Mouse (Mus musculus) MEL (cell line): ENCODE measurements at regions not wholly inside any gene's neighbourhood (a gene's known extent, or its start where the extent isn't known, plus 50 kb on each side); places are given as distances from the start of the nearest gene placed in this dataset.

ENCODE experiments used
- DNase-seq: peaks from one replicate; pipeline ENCODE4 v3.0.0; 2011; ENCODE audit warnings: low read depth, low spot score
- H3K27ac ChIP-seq: 2 replicates; pipeline ENCODE4 v1.5.1; 2012; ENCODE audit warnings: low read depth, mild to moderate bottlenecking, control low read depth, low read length, moderate library complexity; ENCODE audit not compliant: control insufficient read depth
- H3K27me3 ChIP-seq, 2 experiments: fragments of 150-350 bp in 1 of 2; sonication (generic) in 1 of 2; 2 replicates each; pipeline ENCODE4 v1.6.1; 2012; ENCODE audit warnings: low read length in 2 of 2, mild to moderate bottlenecking in 2 of 2, improper control_type of control experiment in 1 of 2, moderate library complexity in 1 of 2; ENCODE audit not compliant: insufficient read depth in 2 of 2, control insufficient read depth in 1 of 2
- H3K36me3 ChIP-seq, 2 experiments: 2 replicates each; pipeline ENCODE4 v1.6.1; 2012 to 2014; ENCODE audit warnings: low read length in 2 of 2, improper control_type of control experiment in 1 of 2, inconsistent platforms in 1 of 2, mild to moderate bottlenecking in 1 of 2; ENCODE audit not compliant: insufficient read depth in 2 of 2, control insufficient read depth in 1 of 2
- H3K4me1 ChIP-seq, 2 experiments: fragments of 150-350 bp in 1 of 2; sonication (generic) in 1 of 2; 2 replicates each; pipeline ENCODE4 v1.6.1; 2012; ENCODE audit warnings: low read length in 2 of 2, improper control_type of control experiment in 1 of 2, mild to moderate bottlenecking in 1 of 2; ENCODE audit not compliant: insufficient read depth in 2 of 2, control insufficient read depth in 1 of 2
- H3K4me3 ChIP-seq, 2 experiments: fragments of 150-350 bp in 1 of 2; sonication (generic) in 1 of 2; 2 replicates each; pipeline ENCODE4 v1.5.1; 2012; ENCODE audit warnings: low read depth in 2 of 2, low read length in 2 of 2, mild to moderate bottlenecking in 2 of 2, moderate library complexity in 2 of 2, control low read depth in 1 of 2, improper control_type of control experiment in 1 of 2; ENCODE audit not compliant: control insufficient read depth in 1 of 2, insufficient read depth in 1 of 2
- H3K79me2 ChIP-seq: 2 replicates; pipeline ENCODE4 v1.6.1; 2012; ENCODE audit warnings: mild to moderate bottlenecking, low read length, moderate library complexity; ENCODE audit not compliant: control insufficient read depth, poor library complexity, insufficient read depth
- H3K9ac ChIP-seq: 2 replicates; pipeline ENCODE4 v1.6.1; 2012; ENCODE audit warnings: low read depth, mild to moderate bottlenecking, control low read depth, low read length, moderate library complexity; ENCODE audit not compliant: control insufficient read depth, poor library complexity, severe bottlenecking
- H3K9me3 ChIP-seq: fragments of 150-350 bp; sonication (generic); replicated peaks from 2 replicates; pipeline ENCODE4 v1.6.1; 2012; ENCODE audit warnings: mild to moderate bottlenecking, low read length, improper control_type of control experiment, moderate library complexity; ENCODE audit not compliant: insufficient read depth
- BHLHE40 ChIP-seq: IDR thresholded peaks from 2 replicates; pipeline ENCODE4 v1.6.1; 2012; ENCODE audit warnings: low read depth, mild to moderate bottlenecking, inconsistent platforms, low read length, improper control_type of control experiment, borderline replicate concordance
- CTCF ChIP-seq, 3 experiments: IDR thresholded peaks in 2 of 3; conservative IDR thresholded peaks in 1 of 3; 2 replicates each; pipeline ENCODE4 v1.5.1; 2011 to 2012; ENCODE audit warnings: low read length in 3 of 3, low read depth in 2 of 3, mild to moderate bottlenecking in 2 of 3, improper control_type of control experiment in 1 of 3, inconsistent platforms in 1 of 3, mixed read lengths in 1 of 3, moderate library complexity in 1 of 3; ENCODE audit not compliant: control insufficient read depth in 1 of 3, insufficient read depth in 1 of 3, poor library complexity in 1 of 3, severe bottlenecking in 1 of 3
- E2F4 ChIP-seq: IDR thresholded peaks from 2 replicates; pipeline ENCODE4 v1.6.1; 2011; ENCODE audit warnings: low read depth, low read length, improper control_type of control experiment, borderline replicate concordance
- EP300 ChIP-seq, 2 experiments: IDR thresholded peaks; 2 replicates each; pipeline ENCODE4 v1.6.1; 2011; ENCODE audit warnings: improper control_type of control experiment in 2 of 2, low read length in 2 of 2, low read depth in 1 of 2, mild to moderate bottlenecking in 1 of 2
- MAX ChIP-seq: IDR thresholded peaks from 2 replicates; pipeline ENCODE4 v1.6.1; 2011; ENCODE audit warnings: low read length, improper control_type of control experiment
- MAZ ChIP-seq: IDR thresholded peaks from 2 replicates; pipeline ENCODE4 v1.6.1; 2012; ENCODE audit warnings: low read depth, mild to moderate bottlenecking, inconsistent platforms, low read length, improper control_type of control experiment
- MYB ChIP-seq: IDR thresholded peaks from 2 replicates; pipeline ENCODE4 v1.6.1; 2011; ENCODE audit warnings: mild to moderate bottlenecking, low read depth, low read length, improper control_type of control experiment
- MYC ChIP-seq: IDR thresholded peaks from 2 replicates; pipeline ENCODE4 v1.6.1; 2011; ENCODE audit warnings: low read depth, mild to moderate bottlenecking, low read length, improper control_type of control experiment, moderate library complexity
- NRF1 ChIP-seq: IDR thresholded peaks from 2 replicates; pipeline ENCODE4 v1.6.1; 2014; ENCODE audit warnings: low read depth, mild to moderate bottlenecking, inconsistent platforms, low read length, improper control_type of control experiment, moderate library complexity; ENCODE audit not compliant: poor library complexity, insufficient read depth, severe bottlenecking
- POLR2A ChIP-seq, 2 experiments: IDR thresholded peaks; 2 replicates each; pipeline ENCODE4 v1.6.1; 2011 to 2012; ENCODE audit warnings: low read length in 2 of 2, mild to moderate bottlenecking in 2 of 2, control low read depth in 1 of 2, improper control_type of control experiment in 1 of 2, low read depth in 1 of 2, moderate library complexity in 1 of 2; ENCODE audit not compliant: control insufficient read depth in 1 of 2, insufficient read depth in 1 of 2, poor library complexity in 1 of 2
- RAD21 ChIP-seq: IDR thresholded peaks from 2 replicates; pipeline ENCODE4 v1.6.1; 2011; ENCODE audit warnings: mild to moderate bottlenecking, low read depth, low read length, improper control_type of control experiment
- SIN3A ChIP-seq: IDR thresholded peaks from 2 replicates; pipeline ENCODE4 v1.6.1; 2012; ENCODE audit warnings: low read length, improper control_type of control experiment, inconsistent platforms
- SMC3 ChIP-seq: IDR thresholded peaks from 2 replicates; pipeline ENCODE4 v1.6.1; 2011; ENCODE audit warnings: low read depth, low read length, improper control_type of control experiment
- TCF12 ChIP-seq: IDR thresholded peaks from 2 replicates; pipeline ENCODE4 v1.6.1; 2014; ENCODE audit warnings: low read depth, mild to moderate bottlenecking, inconsistent platforms, low read length, improper control_type of control experiment, moderate library complexity
- UBTF ChIP-seq: IDR thresholded peaks from 2 replicates; pipeline ENCODE4 v1.6.1; 2012; ENCODE audit warnings: low read depth, mild to moderate bottlenecking, inconsistent platforms, low read length, improper control_type of control experiment, moderate library complexity, borderline replicate concordance; ENCODE audit not compliant: insufficient read depth
- USF2 ChIP-seq, 2 experiments: IDR thresholded peaks; 2 replicates each; pipeline ENCODE4 v1.6.1; 2011 to 2012; ENCODE audit warnings: improper control_type of control experiment in 2 of 2, low read length in 2 of 2, borderline replicate concordance in 1 of 2, inconsistent platforms in 1 of 2, low read depth in 1 of 2, mild to moderate bottlenecking in 1 of 2; ENCODE audit not compliant: insufficient read depth in 1 of 2
- ZKSCAN1 ChIP-seq: IDR thresholded peaks from 2 replicates; pipeline ENCODE4 v1.6.1; 2012; ENCODE audit warnings: low read depth, mild to moderate bottlenecking, inconsistent platforms, low read length, improper control_type of control experiment, moderate library complexity

GRCm38 (mm10) chr14:72199900-72200299, 291.7 kb downstream of the Gm9195 start:
- H3K4me1 ChIP-seq, result no peaks in the 10 kb centered on the region
- H3K9ac ChIP-seq, result no peak overlapping the region
- TF ChIP-seq ZKSCAN1 (no peak), BHLHE40 (no peak), RAD21 (no peak), NRF1 (no peak), SIN3A (no peak), MAZ (no peak)
- no peaks in the 10 kb centered on the region for H3K36me3 ChIP-seq
- DNase-seq, result no peak
- no peaks in the 10 kb centered on the region for H3K27me3 ChIP-seq
- H3K4me3 ChIP-seq, result no peak overlapping the region
- no peaks in the 10 kb centered on the region for H3K9me3 ChIP-seq
- H3K79me2 ChIP-seq, result no peaks in the 10 kb centered on the region
- H3K27ac ChIP-seq, result no peak overlapping the region

GRCm38 (mm10) chr14:72197972-72198371, 293.7 kb downstream of the Gm9195 start:
- Histone ChIP-seq H3K4me3 (no peak overlapping the region), H3K79me2 (no peaks in the 10 kb centered on the region), H3K9me3 (no peaks in the 10 kb centered on the region), H3K4me1 (no peaks in the 10 kb centered on the region), H3K27ac (no peak overlapping the region), H3K9ac (no peak overlapping the region), H3K36me3 (no peaks in the 10 kb centered on the region), H3K27me3 (no peaks in the 10 kb centered on the region)
- no peak for DNase-seq
- TF ChIP-seq ZKSCAN1 (no peak), CTCF (IDR thresholded peaks at IDR 0.05 in 2 of 3, conservative IDR thresholded peaks at IDR 0.05 in 1 of 3; ENCODE audit: control insufficient read depth in 1 of 3, insufficient read depth in 1 of 3, low read depth in 2 of 3, low read length in 3 of 3, poor library complexity in 1 of 3, severe bottlenecking in 1 of 3) (no peak), MYB (no peak), BHLHE40 (no peak), TCF12 (no peak), EP300 (IDR thresholded peaks at IDR 0.05; ENCODE audit: low read depth in 1 of 2, low read length in 2 of 2) (no peak), UBTF (no peak), E2F4 (no peak), SMC3 (no peak), MYC (no peak), USF2 (IDR thresholded peaks at IDR 0.05; ENCODE audit: borderline replicate concordance in 1 of 2, insufficient read depth in 1 of 2, low read depth in 1 of 2, low read length in 2 of 2) (no peak), POLR2A (IDR thresholded peaks at IDR 0.05; ENCODE audit: control insufficient read depth in 1 of 2, insufficient read depth in 1 of 2, low read depth in 1 of 2, low read length in 2 of 2, poor library complexity in 1 of 2) (no peak), MAX (no peak)
